Mouse (Mus musculus): ENCODE measurements at regions not wholly inside any gene's neighbourhood (a gene's known extent, or its start where the extent isn't known, plus 50 kb on each side); places are given as distances from the start of the nearest gene placed in this dataset.

DNA sequence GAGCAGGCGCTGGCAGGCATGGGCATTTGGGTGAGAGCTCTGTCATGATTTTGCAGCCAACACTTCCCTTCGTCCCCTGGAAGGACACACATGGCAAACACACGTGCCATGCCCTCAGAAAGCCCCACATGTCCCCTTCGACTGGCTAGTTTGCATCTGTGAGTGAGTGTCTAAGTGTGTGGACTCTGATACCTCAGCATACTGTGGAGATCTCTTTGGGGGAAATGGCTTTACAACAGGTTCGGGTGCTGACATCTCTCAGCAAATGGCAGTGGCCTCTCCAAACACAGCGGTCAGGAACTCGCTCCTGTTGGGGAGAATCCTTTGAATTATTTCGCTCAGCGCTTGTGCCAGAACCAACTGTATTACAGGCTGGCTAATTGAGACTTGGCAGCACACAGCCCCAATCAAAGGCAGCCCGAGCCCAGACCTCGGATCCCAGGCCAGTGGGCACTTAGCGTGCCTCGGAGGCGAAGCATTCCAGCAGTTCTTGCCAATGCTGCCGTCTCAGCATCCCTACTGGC, 86.5 kb upstream of the Mki67 start:
- no peaks in the 10 kb centered on the region for H3K4me1 ChIP-seq
- no peaks in the 10 kb centered on the region for H3K9me3 ChIP-seq
- no peaks in the 10 kb centered on the region for H3K27me3 ChIP-seq (replicated peaks)
- no peak overlapping the region for H3K4me2 ChIP-seq
- no peak for ATAC-seq (replicated peaks)
- H3K4me3 ChIP-seq: no peak overlapping the region
- H3K9ac ChIP-seq: no peak overlapping the region
- H3K36me3 ChIP-seq (replicated peaks): no peaks in the 10 kb centered on the region
- 82% methylated on average over 15 of the region's 15 CpGs for WGBS
- H3K27ac ChIP-seq: no peak overlapping the region

DNA sequence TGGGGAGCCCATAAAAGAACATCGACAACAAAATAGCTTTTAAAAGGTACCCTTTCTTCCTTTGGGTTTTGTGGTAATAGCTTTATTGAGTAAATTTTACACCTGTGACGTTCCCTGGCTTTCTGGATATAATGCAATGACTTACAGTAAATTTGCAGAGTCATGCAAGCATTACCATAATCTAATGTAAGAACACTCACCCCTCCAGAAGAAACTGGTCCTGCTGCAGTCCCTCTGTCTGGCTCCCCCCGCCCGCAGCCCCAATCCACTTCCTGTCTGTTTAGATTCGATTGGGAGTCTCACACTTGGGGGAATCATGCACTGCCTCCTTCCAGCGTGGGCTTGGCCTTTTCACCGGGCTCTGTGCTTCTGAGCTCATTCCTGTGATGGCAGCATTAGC, 88.6 kb upstream of the Mki67 start:
- Histone ChIP-seq H3K9me3 (no peaks in the 10 kb centered on the region), H3K4me1 (peaks cover 8% of the 10 kb centered on the region; the same call in 1 of the 2 replicates), H3K27me3 (replicated peaks) (no peaks in the 10 kb centered on the region), H3K27ac (no peak overlapping the region), H3K4me3 (no peak overlapping the region), H3K9ac (no peak overlapping the region), H3K36me3 (replicated peaks) (no peaks in the 10 kb centered on the region), H3K4me2 (no peak overlapping the region)
- no peak for ATAC-seq (replicated peaks)
- 54% methylated on average over 7 of the region's 7 CpGs for WGBS

DNA sequence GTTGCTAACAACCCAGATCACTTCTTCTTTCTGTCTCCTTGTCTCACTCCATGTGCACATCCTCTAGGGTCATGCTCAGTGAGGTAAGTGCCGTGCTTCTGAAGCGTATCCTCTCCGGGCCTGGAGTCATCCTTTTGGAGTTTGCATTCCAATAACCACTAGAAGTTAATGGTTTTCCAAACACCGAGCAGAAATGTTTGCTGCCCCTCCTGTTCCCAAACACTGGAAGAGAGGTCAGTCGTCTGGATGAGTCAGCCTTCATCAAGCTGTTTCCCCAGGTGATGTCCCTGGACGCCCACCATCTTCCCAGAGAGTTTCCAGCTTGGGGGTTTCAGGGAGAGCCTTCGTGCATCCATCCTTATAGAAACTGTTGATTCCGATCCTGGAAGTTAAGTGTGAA, 90.0 kb upstream of the Mki67 start:
- 88% methylated on average over 8 of the region's 8 CpGs for WGBS
- H3K27ac ChIP-seq: no peak overlapping the region
- ATAC-seq (replicated peaks): no peak

DNA sequence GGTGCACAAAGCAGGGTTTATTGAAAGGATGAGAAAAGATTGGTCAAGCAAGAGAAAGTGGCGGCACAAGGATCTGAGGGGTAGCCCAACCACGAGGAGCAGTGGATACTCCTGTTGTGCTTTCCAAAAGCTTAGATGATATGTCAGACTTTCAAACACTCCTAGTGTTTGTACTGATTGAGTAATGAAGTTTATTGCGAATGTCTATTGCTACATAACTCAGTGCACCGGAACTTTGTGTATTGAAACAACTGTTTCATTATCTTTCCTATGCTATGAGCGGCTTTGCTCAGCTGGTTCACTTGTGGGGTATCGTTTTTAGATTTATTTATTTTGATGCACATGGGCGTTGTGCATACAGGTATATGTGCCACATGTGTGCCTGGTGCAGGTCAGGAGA, 90.5 kb upstream of the Mki67 start:
- Histone ChIP-seq H3K9ac (no peak overlapping the region), H3K27me3 (replicated peaks) (no peaks in the 10 kb centered on the region), H3K9me3 (no peaks in the 10 kb centered on the region), H3K27ac (no peak overlapping the region), H3K36me3 (replicated peaks) (no peaks in the 10 kb centered on the region), H3K4me3 (no peak overlapping the region), H3K4me1 (peaks cover 17% of the 10 kb centered on the region), H3K4me2 (no peak overlapping the region)
- no peak for ATAC-seq (replicated peaks)
- 90% methylated on average over 7 of the region's 7 CpGs for WGBS

More for the DNA sequence above, 90.0 kb upstream of the Mki67 start:
- no peaks in the 10 kb centered on the region for H3K27me3 ChIP-seq (replicated peaks)
- no peak overlapping the region for H3K4me2 ChIP-seq
- H3K4me1 ChIP-seq: peaks cover 13% of the 10 kb centered on the region; the same call in 1 of the 2 replicates
- H3K9ac ChIP-seq: no peak overlapping the region
- H3K4me3 ChIP-seq: no peak overlapping the region
- no peaks in the 10 kb centered on the region for H3K9me3 ChIP-seq
- H3K36me3 ChIP-seq (replicated peaks): no peaks in the 10 kb centered on the region

DNA sequence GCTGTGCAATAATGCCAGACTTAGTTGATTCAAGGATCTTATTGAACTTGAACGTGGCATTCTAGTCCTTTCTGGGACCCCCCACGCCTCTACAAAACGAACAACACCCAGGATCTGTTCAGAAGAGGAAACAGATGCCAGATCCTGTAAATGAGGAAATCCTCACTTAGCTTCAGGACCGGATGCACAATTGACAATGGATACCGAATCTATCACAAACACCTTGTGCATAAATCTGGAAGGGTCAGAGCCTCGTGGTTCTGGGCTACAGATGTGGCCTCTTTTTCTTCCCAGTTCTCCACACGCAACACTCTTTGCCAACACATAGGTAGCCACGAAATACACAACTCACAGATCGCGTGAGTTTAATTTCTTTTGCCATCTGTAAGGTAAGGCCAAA, 93.0 kb upstream of the Mki67 start:
- WGBS: 84% methylated on average over 10 of the region's 10 CpGs
- no peaks in the 10 kb centered on the region for H3K27me3 ChIP-seq (replicated peaks)
- no peaks in the 10 kb centered on the region for H3K9me3 ChIP-seq
- H3K36me3 ChIP-seq (replicated peaks): no peaks in the 10 kb centered on the region
- no peak overlapping the region for H3K4me3 ChIP-seq
- no peak for ATAC-seq (replicated peaks)
- no peak overlapping the region; the same call in 1 of the 2 replicates for H3K27ac ChIP-seq
- H3K4me2 ChIP-seq: peak overlapping the region; percentile 24; the same call in 1 of the 2 replicates
- peaks cover 17% of the 10 kb centered on the region for H3K4me1 ChIP-seq
- H3K9ac ChIP-seq: no peak overlapping the region

DNA sequence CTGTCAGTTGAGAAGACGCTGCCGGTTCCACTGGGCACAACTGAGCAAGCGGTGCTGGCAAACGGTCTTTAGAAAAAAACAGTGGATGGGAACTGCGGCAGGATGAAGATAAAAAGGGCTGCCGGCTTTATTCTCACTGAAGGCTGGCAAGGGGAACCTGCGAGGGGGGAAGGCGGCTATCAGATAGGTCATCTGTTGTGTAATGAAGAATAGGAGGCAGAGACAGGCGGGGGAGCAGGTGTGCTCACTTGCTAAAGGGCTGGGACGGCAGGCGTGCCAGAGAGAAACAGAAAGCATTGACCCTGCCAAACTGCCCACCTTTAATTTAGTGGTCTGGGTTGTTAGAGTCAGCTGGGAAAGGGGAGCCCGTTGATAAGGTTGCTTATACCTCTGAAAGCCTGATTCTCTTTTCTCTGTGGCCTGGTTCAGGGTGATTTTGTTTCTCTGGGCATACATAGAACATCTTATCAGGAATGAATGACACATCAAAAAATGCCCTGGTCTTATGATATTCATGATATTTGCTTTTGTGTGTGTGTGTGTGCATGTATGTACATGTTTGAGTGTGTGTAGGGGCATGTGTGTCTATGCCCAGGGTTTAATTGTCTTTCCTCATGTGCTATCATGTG, 93.7 kb upstream of the Mki67 start:
- H3K9ac ChIP-seq: no peak overlapping the region
- H3K4me1 ChIP-seq: peaks cover 17% of the 10 kb centered on the region
- H3K27ac ChIP-seq: peak overlapping the region; percentile 6; the same call in 1 of the 2 replicates
- no peak for ATAC-seq (replicated peaks)
- WGBS: 34% methylated on average over 12 of the region's 12 CpGs
- no peaks in the 10 kb centered on the region for H3K36me3 ChIP-seq (replicated peaks)
- H3K27me3 ChIP-seq (replicated peaks): no peaks in the 10 kb centered on the region
- no peak overlapping the region for H3K4me3 ChIP-seq
- H3K9me3 ChIP-seq: no peaks in the 10 kb centered on the region
- H3K4me2 ChIP-seq: peak overlapping the region; percentile 24

DNA sequence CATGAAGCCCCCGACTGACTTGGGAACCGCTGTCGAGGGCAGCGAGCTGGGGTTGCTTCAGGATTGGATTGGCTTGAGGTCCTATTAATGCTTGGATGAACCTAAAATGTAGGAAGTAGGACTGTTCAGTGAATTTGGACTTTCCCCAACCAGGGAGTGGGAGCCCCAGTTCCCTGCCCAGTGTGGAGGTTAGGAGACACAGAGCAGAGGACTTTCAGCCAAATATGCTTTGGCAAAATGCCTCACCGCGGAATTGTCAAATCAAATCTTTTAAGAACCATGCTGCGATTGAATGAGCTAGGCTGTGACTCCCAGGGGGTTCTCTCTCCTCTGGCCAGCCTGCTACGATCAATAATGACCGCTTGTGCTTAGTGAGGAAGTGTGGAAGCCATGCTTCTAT, 94.8 kb upstream of the Mki67 start:
- Histone ChIP-seq H3K4me1 (peaks cover 17% of the 10 kb centered on the region), H3K9ac (no peak overlapping the region), H3K27me3 (replicated peaks) (no peaks in the 10 kb centered on the region), H3K36me3 (replicated peaks) (no peaks in the 10 kb centered on the region), H3K4me2 (no peak overlapping the region), H3K4me3 (no peak overlapping the region), H3K9me3 (no peaks in the 10 kb centered on the region), H3K27ac (no peak overlapping the region)
- WGBS: 60% methylated on average over 9 of the region's 9 CpGs
- no peak for ATAC-seq (replicated peaks)

GRCm38 (mm10) chr7:135813616-135814015, 97.5 kb upstream of the Mki67 start:
- H3K9me3 ChIP-seq: no peaks in the 10 kb centered on the region
- no peak overlapping the region for H3K4me3 ChIP-seq
- peaks cover 17% of the 10 kb centered on the region for H3K4me1 ChIP-seq
- H3K27me3 ChIP-seq (replicated peaks): no peaks in the 10 kb centered on the region
- ATAC-seq (replicated peaks): no peak
- no peak overlapping the region for H3K4me2 ChIP-seq
- no peak overlapping the region for H3K9ac ChIP-seq
- no peaks in the 10 kb centered on the region for H3K36me3 ChIP-seq (replicated peaks)
- H3K27ac ChIP-seq: no peak overlapping the region
- WGBS: 91% methylated on average over 3 of the region's 3 CpGs

DNA sequence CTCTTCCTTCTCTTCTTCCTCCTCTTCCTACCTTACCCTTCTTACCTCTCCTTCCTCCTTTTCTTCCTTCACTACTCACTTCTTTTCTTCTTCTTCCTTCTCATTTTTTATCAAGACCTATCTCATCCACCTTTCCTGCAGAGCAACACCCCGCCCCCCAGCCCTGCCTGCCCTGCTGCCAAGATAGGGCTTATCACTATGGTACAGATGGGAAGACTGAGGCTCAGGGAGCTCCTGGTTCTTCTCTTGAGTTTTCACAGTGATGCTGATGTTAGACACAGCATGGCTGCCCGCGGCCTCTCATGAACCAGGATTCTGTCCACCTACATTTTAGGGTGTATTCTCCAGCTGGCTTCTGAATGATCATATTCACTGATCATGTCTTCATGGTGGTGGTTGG, 100.0 kb upstream of the Mki67 start:
- Histone ChIP-seq H3K9ac (no peak overlapping the region), H3K4me3 (no peak overlapping the region), H3K4me1 (peaks cover 4% of the 10 kb centered on the region), H3K27ac (no peak overlapping the region), H3K36me3 (replicated peaks) (no peaks in the 10 kb centered on the region), H3K27me3 (replicated peaks) (no peaks in the 10 kb centered on the region), H3K9me3 (no peaks in the 10 kb centered on the region), H3K4me2 (no peak overlapping the region)
- no peak for ATAC-seq (replicated peaks)
- 95% methylated on average over 3 of the region's 3 CpGs for WGBS

GRCm38 (mm10) chr7:135817868-135818267, 101.7 kb upstream of the Mki67 start:
- Histone ChIP-seq H3K4me1 (no peaks in the 10 kb centered on the region), H3K36me3 (replicated peaks) (no peaks in the 10 kb centered on the region), H3K9ac (no peak overlapping the region), H3K4me2 (no peak overlapping the region), H3K4me3 (no peak overlapping the region), H3K27me3 (replicated peaks) (no peaks in the 10 kb centered on the region), H3K27ac (no peak overlapping the region), H3K9me3 (no peaks in the 10 kb centered on the region)
- 58% methylated on average over 3 of the region's 3 CpGs for WGBS
- ATAC-seq (replicated peaks): no peak

- H3K4me3 ChIP-seq: no peak overlapping the region
- no peaks in the 10 kb centered on the region for H3K9me3 ChIP-seq
- 82% methylated on average over 3 of the region's 3 CpGs for WGBS
- H3K9ac ChIP-seq: no peak overlapping the region
- no peak overlapping the region for H3K4me2 ChIP-seq
- H3K27ac ChIP-seq: no peak overlapping the region
- no peaks in the 10 kb centered on the region for H3K36me3 ChIP-seq (replicated peaks)
- H3K27me3 ChIP-seq (replicated peaks): no peaks in the 10 kb centered on the region
- ATAC-seq (replicated peaks): no peak
- H3K4me1 ChIP-seq: no peaks in the 10 kb centered on the region
Observed at GRCm38 (mm10) chr7:135818298-135818697, 102.1 kb upstream of the Mki67 start.

DNA sequence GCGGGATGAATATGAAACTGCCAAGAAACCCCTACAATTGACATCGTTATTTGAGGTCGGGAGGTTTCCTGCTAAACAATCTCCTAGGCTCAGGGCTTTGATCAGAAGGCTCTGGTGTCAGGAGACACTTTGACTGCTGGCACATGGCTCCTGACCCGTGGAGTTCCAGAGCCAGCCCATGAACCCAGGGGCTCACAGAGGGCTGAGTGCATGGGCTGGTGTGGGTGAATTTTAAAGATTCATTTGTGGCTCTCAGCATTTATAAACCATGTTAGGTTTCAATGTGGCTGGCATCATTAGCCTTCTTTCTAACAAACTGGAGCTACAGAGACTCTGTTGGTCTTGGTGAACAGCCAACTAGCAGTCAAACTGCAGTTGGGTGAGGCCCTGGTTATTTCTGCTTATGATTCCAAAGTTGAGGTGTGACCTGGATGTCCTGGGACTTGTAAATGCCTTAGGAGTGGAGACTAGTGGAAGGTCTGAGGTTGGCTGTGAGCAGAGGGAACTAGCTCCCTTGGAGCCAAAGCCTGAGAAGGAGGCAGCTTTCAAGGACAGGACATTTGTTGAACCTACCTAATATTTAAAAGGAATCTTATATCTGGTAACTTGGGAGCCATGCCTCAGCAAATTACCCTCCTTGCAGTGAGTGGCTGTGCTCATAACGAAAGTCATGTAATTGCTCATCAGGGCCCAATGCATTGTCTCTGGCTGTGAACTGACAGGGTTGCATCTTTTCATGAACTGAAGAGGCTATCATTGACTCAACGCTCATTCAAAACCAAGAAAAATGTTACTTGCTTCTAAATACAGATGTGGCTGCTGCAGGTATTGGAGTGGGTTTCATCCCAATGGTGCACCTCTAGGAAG, 108.0 kb upstream of the Mki67 start:
- Histone ChIP-seq H3K27ac (no peak overlapping the region), H3K27me3 (replicated peaks) (no peaks in the 10 kb centered on the region), H3K4me3 (no peak overlapping the region), H3K4me1 (no peaks in the 10 kb centered on the region), H3K36me3 (replicated peaks) (no peaks in the 10 kb centered on the region), H3K4me2 (no peak overlapping the region), H3K9me3 (no peaks in the 10 kb centered on the region), H3K9ac (no peak overlapping the region)
- no peak for ATAC-seq (replicated peaks)
- 77% methylated on average over 6 of the region's 6 CpGs for WGBS
